Mouse (Mus musculus): ENCODE data around the gene Card14.

DNA sequence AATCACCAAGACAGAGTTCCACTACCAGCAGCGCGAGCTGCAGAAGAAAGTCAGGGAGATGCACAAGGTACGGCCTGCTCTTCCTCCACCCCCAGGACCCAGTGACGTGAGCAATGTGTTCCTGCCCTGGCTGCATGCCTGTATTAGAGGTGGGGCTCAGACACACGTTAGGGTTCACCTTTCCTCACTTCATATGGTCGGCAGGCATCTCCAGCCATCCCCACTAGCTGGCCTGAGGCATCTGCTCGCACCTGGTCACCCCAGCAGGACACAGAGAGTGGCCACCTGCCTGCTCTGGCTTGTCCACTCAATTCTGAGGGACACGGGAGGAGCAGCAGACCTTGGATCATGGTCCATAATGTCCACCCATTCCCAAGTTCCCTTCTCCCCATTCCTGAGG is 47.6 kb upstream of the Card14 start:
- TF ChIP-seq CTCF (IDR thresholded peaks at IDR 0.05): no peak
- TF ChIP-seq EP300 (IDR thresholded peaks at IDR 0.05): no peak
